Mouse (Mus musculus) erythroid progenitor cell, adult 5-6 weeks (primary cell): ENCODE data around the gene Zranb1. TPM values are rescaled to one million over a fixed set of nuclear protein-coding genes. Genes with fewer than 3 reads are reported as not detected.

Experiments used
- ATAC-seq: replicated peaks from 2 replicates; pipeline ENCODE4 v1.8.0; 2016; ENCODE audit warnings: moderate number of reproducible peaks, mild to moderate bottlenecking, moderate TSS enrichment, inconsistent platforms; ENCODE audit not compliant: poor library complexity, low FRiP score, severe bottlenecking
- total RNA-seq, 2 experiments: library from RNA; stranded (forward) in 1 of 2; stranded (reverse) in 1 of 2; fragments of 150-400 nt in 1 of 2; fragments of 186-747, 209-891 nt in 1 of 2; gene quantifications; 2 replicates each; pipeline versions ENCODE4 v1.2.3 to v1.2.4; 2015 to 2017; ENCODE audit warnings: low replicate concordance in 2 of 2

Gene Zranb1
- total RNA-seq, 2 experiments from 2014 or later, result 30.6 to 62.5 TPM

GRCm38 (mm10) chr7:132921971-132922370 lies 9.0 kb upstream of the Zranb1 start:
- ATAC-seq, result no peak

GRCm38 (mm10) chr7:132925227-132925626 lies 5.7 kb upstream of the Zranb1 start:
- no peak for ATAC-seq

DNA sequence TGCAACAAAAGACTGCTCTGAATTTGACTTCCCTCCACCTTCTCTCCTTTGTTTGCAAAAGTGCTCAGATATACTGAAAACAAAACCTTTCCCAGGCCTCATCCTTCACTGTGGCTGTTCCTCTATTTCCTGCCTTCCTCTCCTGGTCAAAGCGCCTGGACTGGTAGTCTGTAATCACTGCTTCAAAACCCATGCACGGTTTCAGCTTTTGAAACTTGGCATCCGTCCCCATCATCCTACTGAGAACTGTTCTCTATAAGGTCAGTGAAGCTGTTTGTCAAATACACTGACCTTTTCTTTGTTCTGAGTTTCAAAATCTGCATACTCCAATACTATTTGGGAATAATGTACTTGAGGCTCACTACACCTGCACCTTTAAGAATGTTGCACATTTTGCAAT lies 3.7 kb upstream of the Zranb1 start:
- ATAC-seq, result no peak

DNA sequence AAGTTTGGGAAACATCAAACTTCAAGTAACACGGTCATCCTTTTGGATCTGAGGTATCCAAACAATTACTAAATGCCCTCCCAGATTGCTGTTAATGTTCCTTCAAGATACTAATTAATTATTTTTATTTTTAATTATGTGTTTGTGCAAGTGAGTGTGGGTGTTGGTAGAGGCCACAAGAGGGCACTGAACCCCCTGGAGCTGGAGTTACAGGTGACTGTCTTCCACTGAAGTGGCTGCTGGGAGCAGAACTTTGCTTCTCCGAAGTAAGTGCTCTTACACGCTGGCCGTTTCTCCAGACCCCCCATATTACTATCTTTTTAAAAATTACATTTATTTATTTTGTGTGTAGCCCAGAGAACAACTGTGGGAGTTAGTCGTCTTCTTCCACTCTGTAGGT lies 887 bp upstream of the Zranb1 start:
- ATAC-seq, result no peak

GRCm38 (mm10) chr7:132931560-132932351 lies 814 bp downstream of the Zranb1 start:
- ATAC-seq, result peak; percentile 60

DNA sequence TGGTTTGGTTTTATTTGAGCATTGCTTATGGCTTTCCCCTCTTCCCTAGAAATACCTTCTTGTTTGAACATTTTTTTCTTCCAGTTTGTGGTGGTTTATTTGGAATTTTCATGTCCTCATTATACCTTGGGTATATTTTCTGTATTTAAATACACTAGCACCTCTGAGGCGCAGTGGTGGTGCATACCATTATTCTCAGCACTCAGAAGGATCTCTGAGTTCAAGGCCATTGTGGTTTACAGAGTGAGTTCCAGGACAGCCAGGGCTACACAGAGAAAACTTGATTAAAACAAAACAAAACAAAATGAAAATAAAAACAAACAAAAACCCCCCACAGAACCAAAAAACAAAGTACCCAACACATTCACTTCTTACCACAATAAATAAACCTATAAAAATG lies 2.4 kb downstream of the Zranb1 start:
- ATAC-seq, result no peak

- no peak for ATAC-seq
Observed at GRCm38 (mm10) chr7:132934743-132935142, 3.8 kb downstream of the Zranb1 start.

DNA sequence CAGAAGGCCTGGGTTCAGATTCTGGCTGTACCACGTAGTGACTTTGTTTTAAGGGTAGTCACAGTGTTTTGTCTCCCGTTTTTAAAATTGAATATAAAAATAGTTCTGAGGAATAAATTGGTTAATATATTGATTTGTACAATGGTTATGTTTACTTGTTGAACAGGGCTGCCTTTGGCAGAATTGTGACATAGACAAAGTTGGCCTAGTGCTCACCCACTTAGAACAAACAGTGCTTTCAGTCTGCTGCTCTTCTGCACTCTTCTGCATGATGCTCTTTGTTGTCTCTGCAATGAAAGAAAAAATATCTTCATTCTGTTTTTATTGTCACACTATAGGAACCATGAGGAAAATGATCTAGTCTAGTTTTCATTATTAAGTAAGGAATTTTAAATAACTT lies 8.2 kb downstream of the Zranb1 start:
- no peak for ATAC-seq

DNA sequence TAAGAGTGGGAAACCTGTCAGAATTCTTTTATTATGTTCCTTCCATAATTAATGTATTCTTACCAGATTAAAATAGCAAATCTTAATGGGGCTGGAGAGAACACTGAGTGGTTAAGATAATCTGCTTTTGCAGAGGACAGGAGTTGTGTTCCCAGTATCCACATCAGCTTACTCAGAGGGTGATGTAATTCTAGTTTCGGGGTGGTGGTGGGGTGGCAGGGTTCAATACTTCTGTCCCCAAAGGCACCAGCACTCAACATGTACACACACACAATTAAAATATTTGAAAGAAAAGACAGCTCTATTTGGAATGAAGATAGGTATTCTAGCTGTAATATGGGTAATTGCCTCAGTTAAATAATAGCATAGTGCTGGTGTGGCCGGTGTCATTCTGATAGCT lies 9.6 kb downstream of the Zranb1 start:
- ATAC-seq, result no peak

DNA sequence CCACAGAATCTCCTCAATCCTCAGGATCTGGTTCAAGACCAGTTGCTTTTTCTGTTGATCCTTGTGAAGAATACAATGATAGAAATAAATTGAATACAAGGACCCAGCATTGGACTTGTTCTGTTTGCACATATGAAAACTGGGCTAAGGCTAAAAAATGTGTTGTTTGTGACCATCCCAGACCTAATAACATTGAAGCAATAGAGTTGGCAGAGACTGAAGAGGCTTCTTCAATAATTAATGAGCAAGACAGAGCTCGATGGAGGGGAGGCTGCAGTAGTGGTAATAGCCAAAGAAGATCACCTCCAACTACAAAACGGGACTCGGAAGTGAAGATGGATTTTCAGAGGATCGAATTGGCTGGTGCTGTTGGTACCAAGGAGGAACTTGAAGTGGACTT lies 19.0 kb downstream of the Zranb1 start:
- ATAC-seq, result no peak

DNA sequence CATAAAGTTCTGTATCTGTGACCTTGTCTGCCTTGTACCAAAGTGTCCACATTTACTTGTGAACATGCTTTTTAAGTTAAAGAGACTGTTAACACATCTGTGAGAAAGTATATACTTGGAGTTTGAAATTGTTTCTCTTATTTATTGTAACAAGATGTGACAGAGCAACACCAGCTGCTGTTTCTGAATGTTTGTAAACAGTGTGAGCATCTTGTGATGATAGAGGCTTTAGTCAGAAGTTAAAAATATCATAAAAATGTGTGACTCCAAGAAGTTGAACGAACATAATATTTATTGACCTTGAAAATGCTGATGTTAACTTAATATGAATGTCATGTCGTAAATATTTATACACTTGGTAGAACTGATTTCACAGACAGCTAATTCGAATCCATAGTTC lies 19.7 kb downstream of the Zranb1 start:
- ATAC-seq, result no peak

GRCm38 (mm10) chr7:132964395-132964794 lies 33.5 kb downstream of the Zranb1 start:
- ATAC-seq, result no peak

DNA sequence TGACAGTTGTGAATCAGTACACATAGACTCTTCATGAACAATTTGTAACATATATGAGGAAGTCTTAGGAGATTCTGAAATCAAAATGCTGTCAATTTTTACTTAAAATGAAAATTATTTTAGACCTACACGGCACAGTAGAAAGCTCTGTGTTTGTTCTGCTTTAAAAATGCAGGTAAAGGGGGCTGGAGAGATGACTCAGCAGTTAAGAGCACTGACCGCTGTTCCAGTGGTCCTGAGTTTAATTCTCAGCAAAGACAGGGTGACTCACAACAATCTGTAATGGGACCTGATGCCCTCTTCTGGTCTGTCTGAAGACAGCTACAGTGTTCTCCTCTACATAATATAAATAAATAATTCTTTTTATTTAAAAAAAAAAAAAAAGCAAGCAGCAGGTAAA lies 34.8 kb downstream of the Zranb1 start:
- ATAC-seq, result no peak

DNA sequence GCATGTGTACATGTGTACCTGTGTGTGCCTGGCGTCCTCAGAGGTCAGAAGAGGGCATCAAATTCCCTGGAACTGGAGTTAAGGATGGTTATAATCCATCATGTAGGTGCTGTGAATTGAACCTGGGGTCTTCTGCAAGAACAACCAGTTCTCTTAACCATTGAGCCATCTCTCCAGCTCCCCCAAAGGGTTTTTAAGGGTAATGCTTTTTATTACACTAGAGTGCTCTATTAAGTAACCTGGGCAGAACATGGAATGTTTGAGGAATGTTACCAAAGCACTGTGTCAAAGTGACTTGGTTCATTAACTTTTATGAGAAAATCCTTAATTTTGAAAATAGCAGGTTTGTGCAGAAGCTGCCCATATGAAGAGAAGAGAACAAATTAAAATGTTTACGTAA lies 41.1 kb downstream of the Zranb1 start:
- no peak for ATAC-seq

DNA sequence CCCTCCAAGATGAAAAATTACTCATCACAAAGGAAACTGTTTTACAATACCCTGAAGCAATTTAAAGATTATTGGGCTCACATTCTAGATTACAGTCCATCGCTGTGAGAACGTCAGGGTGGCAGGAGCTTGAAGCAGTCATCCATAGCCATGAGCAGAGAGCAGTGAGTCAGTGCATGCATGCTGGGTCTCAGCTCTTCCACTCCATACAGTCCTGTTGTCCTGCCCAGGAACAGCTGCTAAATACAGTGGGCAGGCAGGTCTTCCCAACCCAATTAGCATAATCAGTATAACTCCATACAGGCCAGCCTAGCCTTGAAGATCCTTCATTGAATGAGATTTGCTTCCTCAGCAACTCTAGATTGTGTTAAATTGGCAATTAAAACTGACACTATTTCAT lies 45.1 kb downstream of the Zranb1 start:
- no peak for ATAC-seq

DNA sequence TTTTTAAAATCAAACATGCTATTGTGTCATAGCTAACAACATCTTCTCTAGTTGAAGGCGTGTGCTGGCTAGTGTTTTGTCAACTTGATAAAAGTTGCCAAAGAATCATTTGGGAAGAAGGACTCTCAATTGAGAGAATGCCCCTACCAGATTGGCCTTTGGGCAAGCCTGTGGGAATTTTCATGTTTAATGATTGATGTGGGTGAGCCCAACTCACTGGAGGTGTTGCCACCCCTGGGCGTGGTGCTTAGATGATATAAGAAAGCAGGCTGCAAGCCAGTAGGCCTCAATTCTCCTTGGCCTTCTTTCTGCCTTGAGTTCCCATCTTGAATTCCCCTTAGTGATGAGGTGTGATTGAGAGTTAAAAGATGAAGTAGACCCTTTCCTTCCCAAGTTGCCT lies 47.0 kb downstream of the Zranb1 start:
- ATAC-seq, result no peak

DNA sequence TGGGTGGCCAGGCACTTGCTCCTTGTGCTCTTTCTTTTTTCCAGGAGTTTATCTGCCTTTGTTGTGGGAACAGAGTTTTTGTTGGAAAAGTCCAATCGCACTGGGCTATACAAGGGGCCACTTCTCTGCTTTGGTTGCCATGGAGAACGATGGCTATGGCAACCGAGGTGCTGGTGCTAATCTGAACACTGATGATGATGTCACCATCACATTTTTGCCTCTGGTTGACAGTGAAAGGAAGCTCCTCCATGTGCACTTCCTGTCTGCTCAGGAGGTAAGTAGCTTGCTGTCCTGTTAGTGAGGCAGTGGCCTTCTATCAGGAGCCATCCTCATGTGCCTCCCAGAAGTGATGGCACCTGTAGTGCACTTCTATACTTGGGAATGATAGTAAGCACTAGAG lies 51.7 kb downstream of the Zranb1 start:
- ATAC-seq, result no peak

DNA sequence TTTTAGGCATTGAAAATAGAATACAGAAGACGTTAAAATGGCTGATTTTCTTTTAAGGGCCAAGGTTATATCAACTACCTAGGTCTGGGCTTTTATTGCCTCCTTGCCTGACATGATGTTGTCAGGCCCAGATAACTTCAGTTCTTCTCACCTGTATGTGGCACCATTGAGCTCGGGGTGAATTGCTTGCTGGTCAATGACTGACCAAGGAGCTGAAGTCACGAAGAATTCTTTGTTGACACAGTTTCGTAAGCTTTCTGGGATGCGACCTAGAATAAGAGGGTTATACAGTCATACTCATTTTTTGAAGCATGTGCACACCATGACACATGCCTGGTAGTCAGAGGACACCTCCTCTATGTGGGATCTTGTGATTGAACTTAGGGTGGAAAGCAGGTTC lies 58.9 kb downstream of the Zranb1 start:
- no peak for ATAC-seq

- no peak for ATAC-seq
Observed at GRCm38 (mm10) chr7:132991240-132991900, 60.4 kb downstream of the Zranb1 start.

- ATAC-seq, result no peak
Observed at GRCm38 (mm10) chr7:132992967-132993615, 62.1 kb downstream of the Zranb1 start.

DNA sequence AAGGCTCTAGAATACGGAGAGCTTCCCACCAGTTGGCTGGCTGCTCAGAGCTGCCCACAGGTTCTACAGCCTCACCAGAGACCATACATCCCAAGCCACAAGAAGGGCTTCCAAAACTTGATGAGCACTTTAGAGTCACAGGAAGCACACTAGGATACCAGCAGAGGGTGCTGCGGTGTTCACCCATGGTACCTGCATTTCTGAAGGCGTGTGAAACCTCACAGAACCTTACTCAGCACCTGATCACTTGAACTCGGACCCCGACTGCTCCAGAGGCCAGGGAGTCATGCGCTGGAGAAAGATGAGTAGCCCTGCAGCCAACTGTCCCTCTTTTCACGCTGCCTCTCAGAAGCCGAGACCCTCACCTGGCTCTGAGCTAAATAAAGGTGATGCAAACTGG lies 63.2 kb downstream of the Zranb1 start:
- no peak for ATAC-seq
